Mouse (Mus musculus): ENCODE measurements at regions not wholly inside any gene's neighbourhood (a gene's known extent, or its start where the extent isn't known, plus 50 kb on each side); places are given as distances from the start of the nearest gene placed in this dataset.
"Not testable (repeated sequence)": the region's sequence is repeated elsewhere in the genome, so short reads cannot be mapped to it uniquely, and the experiment has no call there.

DNA sequence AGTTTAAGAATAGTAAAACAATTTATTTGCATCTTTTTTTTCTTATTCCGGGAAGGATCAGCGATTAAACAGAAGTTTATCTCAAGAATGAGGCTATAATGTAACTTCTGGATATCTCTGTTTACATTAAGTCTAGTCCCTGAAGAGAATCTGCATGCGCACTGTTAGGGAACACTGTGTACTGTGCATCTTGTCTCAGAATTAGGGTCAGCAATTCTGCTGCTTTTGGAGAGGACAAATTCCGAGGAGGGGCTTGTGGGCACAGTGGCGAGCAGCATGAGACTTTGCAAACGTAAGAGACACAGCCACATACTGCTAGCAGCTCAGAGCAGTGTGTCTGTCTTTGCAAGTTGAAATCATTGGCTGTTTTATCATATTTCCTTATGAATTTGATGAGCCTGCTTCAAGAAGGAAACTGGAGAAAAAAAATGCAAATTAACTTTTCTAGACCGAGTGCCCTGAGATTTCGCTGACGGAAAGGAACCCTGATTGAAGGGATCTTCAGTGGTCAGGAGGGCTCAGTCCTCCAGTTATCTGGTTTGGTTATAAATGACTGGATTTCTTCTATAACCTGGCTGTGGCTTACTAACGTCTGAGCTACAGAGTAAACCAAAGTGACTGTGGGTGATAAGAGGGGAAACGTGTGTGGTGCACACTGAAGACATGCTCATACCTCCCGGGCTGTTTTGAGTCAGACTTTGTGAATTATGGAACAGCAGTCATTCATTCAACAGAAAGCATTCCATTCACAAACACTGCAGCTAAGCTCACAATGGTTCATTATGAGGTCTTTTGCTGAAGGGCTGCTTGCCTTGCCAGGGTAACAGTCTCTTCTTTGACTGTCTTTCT is 305.1 kb downstream of the Ets1 start:
- H3K9ac ChIP-seq (ENCODE audit: low read length), result no peak overlapping the region; the same call in 1 of the 2 replicates

DNA sequence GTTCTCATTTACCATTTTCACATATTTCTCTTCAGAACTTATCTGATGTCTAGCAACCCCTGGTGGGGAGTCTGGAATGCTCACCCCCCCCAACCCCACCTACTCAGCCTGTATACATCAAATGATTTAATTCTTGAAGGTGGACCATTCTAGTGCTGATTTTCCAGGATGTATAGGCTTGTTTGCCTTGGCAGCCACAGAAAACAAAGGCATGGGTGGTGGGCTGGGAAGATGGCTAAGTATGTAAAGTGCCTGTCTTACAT is 305.7 kb downstream of the Ets1 start:
- Histone ChIP-seq H3K27ac (ENCODE audit: low read depth, low read length) (no peak overlapping the region), H3K4me1 (replicated peaks; ENCODE audit: control insufficient read depth, insufficient read depth, low read length) (0 out of 2 replicates have a peak, but pooled peaks cover 2% of the 10 kb centered on the region), H3K9ac (ENCODE audit: low read length) (no peak overlapping the region), H3K27me3 (ENCODE audit: control insufficient read depth, insufficient read depth, low read length) (no peaks in the 10 kb centered on the region; the same call in 1 of the 2 replicates), H3K9me3 (ENCODE audit: control insufficient read depth, low read length) (no peaks in the 10 kb centered on the region), H3K36me3 (ENCODE audit: control insufficient read depth, insufficient read depth, low read length) (no peaks in the 10 kb centered on the region), H3K4me3 (ENCODE audit: low read depth, low read length) (no peak overlapping the region), H3K4me2 (ENCODE audit: low read depth, low read length, severe bottlenecking) (no peak overlapping the region)
- ATAC-seq (replicated peaks; ENCODE audit: low FRiP score) (no peak), DNase-seq (ENCODE audit: low spot score) (no peak)

More for the DNA sequence above, 305.1 kb downstream of the Ets1 start:
- Histone ChIP-seq H3K36me3 (ENCODE audit: control insufficient read depth, insufficient read depth, low read length) (no peaks in the 10 kb centered on the region), H3K27ac (ENCODE audit: low read depth, low read length) (no peak overlapping the region), H3K4me1 (replicated peaks; ENCODE audit: control insufficient read depth, insufficient read depth, low read length) (0 out of 2 replicates have a peak, but pooled peaks cover 2% of the 10 kb centered on the region), H3K27me3 (ENCODE audit: control insufficient read depth, insufficient read depth, low read length) (no peaks in the 10 kb centered on the region; the same call in 1 of the 2 replicates), H3K4me3 (ENCODE audit: low read depth, low read length) (no peak overlapping the region), H3K4me2 (ENCODE audit: low read depth, low read length, severe bottlenecking) (peak overlapping the region; percentile 58; the same call in 1 of the 2 replicates), H3K9me3 (ENCODE audit: control insufficient read depth, low read length) (no peaks in the 10 kb centered on the region)
- DNase-seq (ENCODE audit: low spot score) (no peak), ATAC-seq (replicated peaks; ENCODE audit: low FRiP score) (0 out of 2 replicates have a peak, but pooled peaks have one; percentile 8)
- 47% methylated on average over 12 of the region's 12 CpGs for WGBS

GRCm38 (mm10) chr9:32947221-32947620 is 311.2 kb downstream of the Ets1 start:
- ATAC-seq (replicated peaks; ENCODE audit: low FRiP score), result no peak
- Histone ChIP-seq H3K27me3 (ENCODE audit: control insufficient read depth, insufficient read depth, low read length) (no peaks in the 10 kb centered on the region), H3K9me3 (ENCODE audit: control insufficient read depth, low read length) (no peaks in the 10 kb centered on the region), H3K36me3 (ENCODE audit: control insufficient read depth, insufficient read depth, low read length) (no peaks in the 10 kb centered on the region), H3K4me2 (ENCODE audit: low read depth, low read length, severe bottlenecking) (no peak overlapping the region), H3K9ac (ENCODE audit: low read length) (no peak overlapping the region), H3K4me3 (ENCODE audit: low read depth, low read length) (no peak overlapping the region), H3K27ac (ENCODE audit: low read depth, low read length) (no peak overlapping the region), H3K4me1 (replicated peaks; ENCODE audit: control insufficient read depth, insufficient read depth, low read length) (no peaks in the 10 kb centered on the region)
- WGBS, result 86% methylated on average over 3 of the region's 3 CpGs
- no peak for DNase-seq (ENCODE audit: low spot score)

- Histone ChIP-seq H3K36me3 (ENCODE audit: control insufficient read depth, insufficient read depth, low read length) (no peaks in the 10 kb centered on the region), H3K9ac (ENCODE audit: low read length) (no peak overlapping the region), H3K4me1 (replicated peaks; ENCODE audit: control insufficient read depth, insufficient read depth, low read length) (no peaks in the 10 kb centered on the region), H3K27ac (ENCODE audit: low read depth, low read length) (no peak overlapping the region), H3K9me3 (ENCODE audit: control insufficient read depth, low read length) (no peaks in the 10 kb centered on the region), H3K4me2 (ENCODE audit: low read depth, low read length, severe bottlenecking) (no peak overlapping the region), H3K4me3 (ENCODE audit: low read depth, low read length) (no peak overlapping the region), H3K27me3 (ENCODE audit: control insufficient read depth, insufficient read depth, low read length) (no peaks in the 10 kb centered on the region)
- no peak for DNase-seq (ENCODE audit: low spot score)
- ATAC-seq (replicated peaks; ENCODE audit: low FRiP score), result no peak
- 80% methylated on average over 3 of the region's 3 CpGs for WGBS
These were observed 313.0 kb downstream of the Ets1 start for GRCm38 (mm10) chr9:32949036-32949435.

DNA sequence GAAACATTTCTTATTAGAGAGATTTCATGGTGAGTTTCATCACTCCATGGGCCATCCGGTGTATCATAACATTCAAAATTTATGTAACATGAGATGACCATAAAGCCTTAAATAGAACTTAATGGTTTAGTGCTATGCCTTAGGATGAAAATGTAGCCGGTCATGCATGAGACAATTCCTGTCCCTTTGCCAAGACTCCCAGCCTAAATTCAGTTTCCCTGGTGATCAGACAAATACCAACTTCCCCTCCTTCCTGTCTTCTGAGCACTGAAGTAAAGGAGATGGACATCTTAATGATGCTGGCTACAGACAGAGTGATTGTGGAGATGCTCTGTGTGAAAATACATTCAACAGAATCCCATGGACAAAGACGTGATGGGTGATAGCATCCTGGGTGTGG is 322.7 kb downstream of the Ets1 start:
- Histone ChIP-seq H3K4me3 (ENCODE audit: low read depth, low read length) (no peak overlapping the region), H3K9me3 (ENCODE audit: control insufficient read depth, low read length) (no peaks in the 10 kb centered on the region), H3K27ac (ENCODE audit: low read depth, low read length) (no peak overlapping the region), H3K27me3 (ENCODE audit: control insufficient read depth, insufficient read depth, low read length) (no peaks in the 10 kb centered on the region), H3K4me1 (replicated peaks; ENCODE audit: control insufficient read depth, insufficient read depth, low read length) (no peaks in the 10 kb centered on the region), H3K9ac (ENCODE audit: low read length) (no peak overlapping the region), H3K36me3 (ENCODE audit: control insufficient read depth, insufficient read depth, low read length) (no peaks in the 10 kb centered on the region), H3K4me2 (ENCODE audit: low read depth, low read length, severe bottlenecking) (no peak overlapping the region)
- ATAC-seq (replicated peaks; ENCODE audit: low FRiP score) (no peak), DNase-seq (ENCODE audit: low spot score) (no peak)
- WGBS, result 78% methylated on average over 3 of the region's 3 CpGs

GRCm38 (mm10) chr9:32959468-32959867 is 323.4 kb downstream of the Ets1 start:
- H3K4me1 ChIP-seq (replicated peaks; ENCODE audit: control insufficient read depth, insufficient read depth, low read length); H3K9ac ChIP-seq (ENCODE audit: low read length); H3K27me3 ChIP-seq (ENCODE audit: control insufficient read depth, insufficient read depth, low read length); H3K36me3 ChIP-seq (ENCODE audit: control insufficient read depth, insufficient read depth, low read length); H3K4me2 ChIP-seq (ENCODE audit: low read depth, low read length, severe bottlenecking); DNase-seq (ENCODE audit: low spot score); ATAC-seq (replicated peaks; ENCODE audit: low FRiP score); H3K27ac ChIP-seq (ENCODE audit: low read depth, low read length); H3K4me3 ChIP-seq (ENCODE audit: low read depth, low read length); H3K9me3 ChIP-seq (ENCODE audit: control insufficient read depth, low read length): not testable (repeated sequence)

DNA sequence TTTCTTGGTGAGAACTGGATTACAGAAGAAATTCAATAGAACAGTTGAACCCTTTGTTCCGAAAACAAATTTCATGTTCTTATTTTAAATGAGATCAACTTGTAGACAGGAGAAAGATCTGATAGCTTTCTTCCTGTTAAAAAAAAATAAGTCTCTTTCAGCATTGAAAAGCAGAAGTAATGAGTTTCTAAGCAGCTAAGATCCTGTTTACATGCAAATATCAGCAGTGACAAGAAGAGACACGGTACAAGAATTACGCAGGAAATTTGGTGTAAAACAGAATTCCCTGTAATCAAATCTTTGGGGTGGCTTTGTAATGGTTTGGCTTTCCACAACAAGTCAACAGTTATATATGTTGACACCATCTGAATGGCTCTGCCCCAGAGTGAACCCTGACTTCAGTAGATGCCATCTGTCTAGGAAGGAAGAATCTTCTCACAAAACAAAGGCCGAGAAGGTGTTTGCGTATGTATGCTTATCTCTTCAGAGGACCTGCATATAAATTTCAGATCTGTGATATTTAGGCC is 326.7 kb downstream of the Ets1 start:
- 94% methylated on average over 5 of the region's 5 CpGs for WGBS
- H3K27ac ChIP-seq (ENCODE audit: low read depth, low read length), result no peak overlapping the region
- no peak overlapping the region for H3K4me3 ChIP-seq (ENCODE audit: low read depth, low read length)
- H3K27me3 ChIP-seq (ENCODE audit: control insufficient read depth, insufficient read depth, low read length), result no peaks in the 10 kb centered on the region
- H3K9me3 ChIP-seq (ENCODE audit: control insufficient read depth, low read length), result no peaks in the 10 kb centered on the region
- H3K36me3 ChIP-seq (ENCODE audit: control insufficient read depth, insufficient read depth, low read length), result no peaks in the 10 kb centered on the region
- no peak overlapping the region for H3K9ac ChIP-seq (ENCODE audit: low read length)
- H3K4me2 ChIP-seq (ENCODE audit: low read depth, low read length, severe bottlenecking), result no peak overlapping the region
- no peak for ATAC-seq (replicated peaks; ENCODE audit: low FRiP score)
- no peaks in the 10 kb centered on the region for H3K4me1 ChIP-seq (replicated peaks; ENCODE audit: control insufficient read depth, insufficient read depth, low read length)
- no peak for DNase-seq (ENCODE audit: low spot score)

- H3K27ac ChIP-seq (ENCODE audit: low read depth, low read length), result no peak overlapping the region
- H3K4me1 ChIP-seq (replicated peaks; ENCODE audit: control insufficient read depth, insufficient read depth, low read length), result no peaks in the 10 kb centered on the region
- H3K9me3 ChIP-seq (ENCODE audit: control insufficient read depth, low read length), result no peaks in the 10 kb centered on the region
- H3K4me3 ChIP-seq (ENCODE audit: low read depth, low read length), result no peak overlapping the region
- no peaks in the 10 kb centered on the region for H3K36me3 ChIP-seq (ENCODE audit: control insufficient read depth, insufficient read depth, low read length)
- no peaks in the 10 kb centered on the region for H3K27me3 ChIP-seq (ENCODE audit: control insufficient read depth, insufficient read depth, low read length)
- DNase-seq (ENCODE audit: low spot score), result no peak
- no peak overlapping the region for H3K9ac ChIP-seq (ENCODE audit: low read length)
- 83% methylated on average over 2 of the region's 2 CpGs for WGBS
- no peak for ATAC-seq (replicated peaks; ENCODE audit: low FRiP score)
- H3K4me2 ChIP-seq (ENCODE audit: low read depth, low read length, severe bottlenecking), result no peak overlapping the region
These were observed 332.4 kb downstream of the Ets1 start for GRCm38 (mm10) chr9:32968446-32968845.

- Histone ChIP-seq H3K4me1 (replicated peaks; ENCODE audit: control insufficient read depth, insufficient read depth, low read length) (no peaks in the 10 kb centered on the region), H3K4me2 (ENCODE audit: low read depth, low read length, severe bottlenecking) (no peak overlapping the region), H3K4me3 (ENCODE audit: low read depth, low read length) (no peak overlapping the region), H3K36me3 (ENCODE audit: control insufficient read depth, insufficient read depth, low read length) (no peaks in the 10 kb centered on the region), H3K27ac (ENCODE audit: low read depth, low read length) (no peak overlapping the region), H3K9me3 (ENCODE audit: control insufficient read depth, low read length) (no peaks in the 10 kb centered on the region), H3K27me3 (ENCODE audit: control insufficient read depth, insufficient read depth, low read length) (no peaks in the 10 kb centered on the region), H3K9ac (ENCODE audit: low read length) (no peak overlapping the region)
- WGBS, result 86% methylated on average over 5 of the region's 5 CpGs
- ATAC-seq (replicated peaks; ENCODE audit: low FRiP score), result no peak
- no peak for DNase-seq (ENCODE audit: low spot score)
These were observed 335.4 kb downstream of the Ets1 start for GRCm38 (mm10) chr9:32971421-32971820.
